Mouse (Mus musculus) MEL (cell line): ENCODE results near the gene Gcc2. TPM values are rescaled to one million over a fixed set of nuclear protein-coding genes. Genes with fewer than 3 reads are reported as not detected.

ENCODE experiments used
- DNase-seq: peaks from one replicate; pipeline ENCODE4 v3.0.0; 2011; ENCODE audit warnings: low read depth, low spot score
- H3K27ac ChIP-seq: 2 replicates; pipeline ENCODE4 v1.5.1; 2012; ENCODE audit warnings: low read depth, mild to moderate bottlenecking, control low read depth, low read length, moderate library complexity; ENCODE audit not compliant: control insufficient read depth
- H3K27me3 ChIP-seq, 2 experiments: fragments of 150-350 bp in 1 of 2; sonication (generic) in 1 of 2; 2 replicates each; pipeline ENCODE4 v1.6.1; 2012; ENCODE audit warnings: low read length in 2 of 2, mild to moderate bottlenecking in 2 of 2, improper control_type of control experiment in 1 of 2, moderate library complexity in 1 of 2; ENCODE audit not compliant: insufficient read depth in 2 of 2, control insufficient read depth in 1 of 2
- H3K36me3 ChIP-seq, 2 experiments: 2 replicates each; pipeline ENCODE4 v1.6.1; 2012 to 2014; ENCODE audit warnings: low read length in 2 of 2, improper control_type of control experiment in 1 of 2, inconsistent platforms in 1 of 2, mild to moderate bottlenecking in 1 of 2; ENCODE audit not compliant: insufficient read depth in 2 of 2, control insufficient read depth in 1 of 2
- H3K4me1 ChIP-seq, 2 experiments: fragments of 150-350 bp in 1 of 2; sonication (generic) in 1 of 2; 2 replicates each; pipeline ENCODE4 v1.6.1; 2012; ENCODE audit warnings: low read length in 2 of 2, improper control_type of control experiment in 1 of 2, mild to moderate bottlenecking in 1 of 2; ENCODE audit not compliant: insufficient read depth in 2 of 2, control insufficient read depth in 1 of 2
- H3K4me3 ChIP-seq, 2 experiments: fragments of 150-350 bp in 1 of 2; sonication (generic) in 1 of 2; 2 replicates each; pipeline ENCODE4 v1.5.1; 2012; ENCODE audit warnings: low read depth in 2 of 2, low read length in 2 of 2, mild to moderate bottlenecking in 2 of 2, moderate library complexity in 2 of 2, control low read depth in 1 of 2, improper control_type of control experiment in 1 of 2; ENCODE audit not compliant: control insufficient read depth in 1 of 2, insufficient read depth in 1 of 2
- H3K79me2 ChIP-seq: 2 replicates; pipeline ENCODE4 v1.6.1; 2012; ENCODE audit warnings: mild to moderate bottlenecking, low read length, moderate library complexity; ENCODE audit not compliant: control insufficient read depth, poor library complexity, insufficient read depth
- H3K9ac ChIP-seq: 2 replicates; pipeline ENCODE4 v1.6.1; 2012; ENCODE audit warnings: low read depth, mild to moderate bottlenecking, control low read depth, low read length, moderate library complexity; ENCODE audit not compliant: control insufficient read depth, poor library complexity, severe bottlenecking
- H3K9me3 ChIP-seq: fragments of 150-350 bp; sonication (generic); replicated peaks from 2 replicates; pipeline ENCODE4 v1.6.1; 2012; ENCODE audit warnings: mild to moderate bottlenecking, low read length, improper control_type of control experiment, moderate library complexity; ENCODE audit not compliant: insufficient read depth
- BHLHE40 ChIP-seq: IDR thresholded peaks from 2 replicates; pipeline ENCODE4 v1.6.1; 2012; ENCODE audit warnings: low read depth, mild to moderate bottlenecking, inconsistent platforms, low read length, improper control_type of control experiment, borderline replicate concordance
- CTCF ChIP-seq, 3 experiments: IDR thresholded peaks in 2 of 3; conservative IDR thresholded peaks in 1 of 3; 2 replicates each; pipeline ENCODE4 v1.5.1; 2011 to 2012; ENCODE audit warnings: low read length in 3 of 3, low read depth in 2 of 3, mild to moderate bottlenecking in 2 of 3, improper control_type of control experiment in 1 of 3, inconsistent platforms in 1 of 3, mixed read lengths in 1 of 3, moderate library complexity in 1 of 3; ENCODE audit not compliant: control insufficient read depth in 1 of 3, insufficient read depth in 1 of 3, poor library complexity in 1 of 3, severe bottlenecking in 1 of 3
- E2F4 ChIP-seq: IDR thresholded peaks from 2 replicates; pipeline ENCODE4 v1.6.1; 2011; ENCODE audit warnings: low read depth, low read length, improper control_type of control experiment, borderline replicate concordance
- GABPA ChIP-seq: IDR thresholded peaks from 2 replicates; pipeline ENCODE4 v1.6.1; 2012; ENCODE audit warnings: low read depth, mild to moderate bottlenecking, inconsistent platforms, low read length, improper control_type of control experiment, moderate library complexity
- GATA1 ChIP-seq: IDR thresholded peaks from 2 replicates; pipeline ENCODE4 v1.6.1; 2011; ENCODE audit warnings: low read depth, low read length, improper control_type of control experiment
- MAFK ChIP-seq: IDR thresholded peaks from 2 replicates; pipeline ENCODE4 v1.6.1; 2011; ENCODE audit warnings: low read depth, mild to moderate bottlenecking, low read length, improper control_type of control experiment, borderline replicate concordance
- MAX ChIP-seq: IDR thresholded peaks from 2 replicates; pipeline ENCODE4 v1.6.1; 2011; ENCODE audit warnings: low read length, improper control_type of control experiment
- MAZ ChIP-seq: IDR thresholded peaks from 2 replicates; pipeline ENCODE4 v1.6.1; 2012; ENCODE audit warnings: low read depth, mild to moderate bottlenecking, inconsistent platforms, low read length, improper control_type of control experiment
- MXI1 ChIP-seq: IDR thresholded peaks from 2 replicates; pipeline ENCODE4 v1.6.1; 2011; ENCODE audit warnings: mild to moderate bottlenecking, low read depth, low read length, improper control_type of control experiment
- MYB ChIP-seq: IDR thresholded peaks from 2 replicates; pipeline ENCODE4 v1.6.1; 2011; ENCODE audit warnings: mild to moderate bottlenecking, low read depth, low read length, improper control_type of control experiment
- RAD21 ChIP-seq: IDR thresholded peaks from 2 replicates; pipeline ENCODE4 v1.6.1; 2011; ENCODE audit warnings: mild to moderate bottlenecking, low read depth, low read length, improper control_type of control experiment
- RCOR1 ChIP-seq: IDR thresholded peaks from 2 replicates; pipeline ENCODE4 v1.6.1; 2012; ENCODE audit warnings: low read depth, mild to moderate bottlenecking, inconsistent platforms, low read length, improper control_type of control experiment
- SMC3 ChIP-seq: IDR thresholded peaks from 2 replicates; pipeline ENCODE4 v1.6.1; 2011; ENCODE audit warnings: low read depth, low read length, improper control_type of control experiment
- USF1 ChIP-seq: IDR thresholded peaks from 2 replicates; pipeline ENCODE4 v1.6.1; 2014; ENCODE audit warnings: low read depth, mild to moderate bottlenecking, inconsistent platforms, low read length, improper control_type of control experiment, moderate library complexity
- ZNF384 ChIP-seq: IDR thresholded peaks from 2 replicates; pipeline ENCODE4 v1.6.1; 2012; ENCODE audit warnings: low read depth, mild to moderate bottlenecking, inconsistent platforms, low read length, improper control_type of control experiment
- polyA plus RNA-seq, 2 experiments: library from polyadenylated mRNA; stranded (reverse) in 1 of 2; unstranded in 1 of 2; fragments of >175 nt in 1 of 2; fragments of >200 nt in 1 of 2; gene quantifications; 2 replicates each; pipeline versions ENCODE4 v1.2.1 to v1.2.4; 2012; ENCODE audit warnings: low replicate concordance in 2 of 2, low read depth in 1 of 2; ENCODE audit not compliant: insufficient read length in 2 of 2, insufficient read depth in 1 of 2, missing spikeins in 1 of 2
- total RNA-seq: library from RNA; depleted of rRNA; stranded (reverse); fragments of 300-350 nt; gene quantifications from 2 replicates; pipeline ENCODE4 v1.2.3, GENCODE M21; 2012

The Gcc2 gene
- total and polyA plus RNA-seq, 3 experiments, result 14.4 to 18.0 TPM; not detected in 1

DNA sequence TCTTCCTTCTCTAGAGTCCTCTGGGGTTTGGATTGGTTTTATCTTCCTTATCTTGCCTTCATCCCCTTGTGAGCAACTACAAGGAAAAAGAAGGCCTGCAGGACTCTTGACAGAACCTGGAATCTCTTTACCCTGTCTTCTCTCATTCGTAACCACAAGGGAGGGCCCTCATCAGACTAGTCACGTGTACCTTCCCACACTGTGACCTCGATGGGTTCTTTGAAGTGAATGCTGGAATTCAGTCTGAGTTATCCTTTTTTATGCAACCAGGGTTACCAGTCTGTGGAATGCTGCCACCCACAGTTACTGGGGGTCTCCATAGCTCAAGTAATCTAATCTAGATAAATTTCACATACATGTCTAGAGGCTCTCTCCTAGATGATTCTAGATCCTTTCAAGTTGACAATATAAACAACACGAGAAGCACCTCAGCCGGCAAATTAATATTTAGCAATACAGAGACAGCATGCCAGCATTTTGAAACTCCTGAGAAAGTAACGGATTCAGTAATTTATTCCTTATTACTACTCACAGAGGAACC lies 592 bp upstream of the Gcc2 start:
- Histone ChIP-seq H3K27me3 (0 out of 4 replicates have a peak, but pooled peaks cover 0 to 1% of the 10 kb centered on the region in 2 experiments), H3K4me3 (peak overlapping the region; percentile 59 to 93), H3K27ac (no peak overlapping the region), H3K4me1 (peaks cover 0 to 4% of the 10 kb centered on the region in 2 experiments; a peak in 2 of 4 replicates), H3K36me3 (peaks cover 0 to 13% of the 10 kb centered on the region in 2 experiments; a peak in 2 of 4 replicates), H3K9me3 (no peaks in the 10 kb centered on the region), H3K79me2 (peaks cover 2% of the 10 kb centered on the region), H3K9ac (peak overlapping the region; percentile 66)
- TF ChIP-seq MAFK (no peak), MYB (no peak), USF1 (peak; percentile 85), GABPA (no peak), BHLHE40 (peak; percentile 51; the same call in 1 of the 2 replicates), GATA1 (0 out of 2 replicates have a peak, but pooled peaks have one; percentile 11), RCOR1 (no peak)
- DNase-seq, result peak; percentile 48

DNA sequence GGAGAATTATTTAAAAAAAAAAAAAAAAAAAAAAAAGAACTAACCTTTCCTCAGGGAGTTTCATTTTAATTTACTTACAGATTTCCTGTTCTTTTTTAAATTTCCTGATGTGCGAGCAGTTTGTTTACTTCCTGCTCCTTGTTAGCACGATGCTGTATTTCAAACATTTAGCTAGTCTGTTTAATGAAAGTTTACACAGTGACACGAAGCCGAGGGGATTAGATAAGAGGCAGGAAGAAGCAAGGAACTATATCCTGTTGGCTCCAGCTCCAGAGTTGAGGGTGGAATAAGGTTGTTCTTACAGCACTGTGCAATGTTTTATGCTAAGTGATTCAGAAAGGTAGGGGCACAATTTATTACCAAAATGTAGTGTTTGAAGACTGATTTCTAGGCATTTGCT lies 657 bp downstream of the Gcc2 start:
- peak; percentile 50 for DNase-seq
- peak overlapping the region; percentile 80 for H3K9ac ChIP-seq

DNA sequence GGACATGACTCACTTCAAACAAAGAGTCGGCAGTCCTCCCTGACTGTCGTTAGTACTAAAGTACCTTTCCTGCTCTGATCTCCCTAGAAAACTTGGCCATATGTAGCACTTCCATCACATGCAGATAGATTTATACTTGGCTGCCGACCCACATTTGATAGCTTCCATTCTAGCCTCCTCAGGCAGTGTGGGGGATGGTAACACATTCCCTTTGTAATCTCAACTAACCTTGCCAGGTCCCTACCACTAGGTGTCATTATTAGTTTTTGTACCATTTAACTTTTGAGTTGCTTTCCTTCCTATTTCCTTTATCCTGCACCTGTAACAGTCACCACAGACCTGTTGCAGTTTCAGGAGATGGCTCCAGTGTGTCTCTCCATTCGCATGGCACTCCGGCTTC lies 3.2 kb downstream of the Gcc2 start:
- Histone ChIP-seq H3K79me2 (peaks cover 2% of the 10 kb centered on the region), H3K27me3 (no peaks in the 10 kb centered on the region), H3K4me3 (no peak overlapping the region), H3K9ac (no peak overlapping the region), H3K9me3 (no peaks in the 10 kb centered on the region), H3K36me3 (peaks cover 6 to 13% of the 10 kb centered on the region in 2 experiments), H3K27ac (no peak overlapping the region), H3K4me1 (peaks cover 0 to 4% of the 10 kb centered on the region in 2 experiments; a peak in 2 of 4 replicates)
- no peak for TF ChIP-seq MAX
- peak; percentile 35 for TF ChIP-seq RAD21
- TF ChIP-seq SMC3, result peak; percentile 34; the same call in 1 of the 2 replicates
- TF ChIP-seq CTCF (IDR thresholded peaks at IDR 0.05 in 2 of 3, conservative IDR thresholded peaks at IDR 0.05 in 1 of 3; ENCODE audit: control insufficient read depth in 1 of 3, insufficient read depth in 1 of 3, low read depth in 2 of 3, low read length in 3 of 3, poor library complexity in 1 of 3, severe bottlenecking in 1 of 3), result peak in 2 of 3 experiments; percentile 20 to 50; a peak in 4 of 6 replicates
- DNase-seq, result peak; percentile 30

More for the DNA sequence above, 657 bp downstream of the Gcc2 start:
- no peak overlapping the region for H3K27ac ChIP-seq
- H3K4me1 ChIP-seq, result peaks cover 0 to 4% of the 10 kb centered on the region in 2 experiments; a peak in 2 of 4 replicates
- peaks cover 0 to 13% of the 10 kb centered on the region in 2 experiments; a peak in 2 of 4 replicates for H3K36me3 ChIP-seq
- no peaks in the 10 kb centered on the region for H3K27me3 ChIP-seq
- H3K79me2 ChIP-seq, result peaks cover 2% of the 10 kb centered on the region
- peak overlapping the region; percentile 59 to 93 for H3K4me3 ChIP-seq
- no peaks in the 10 kb centered on the region for H3K9me3 ChIP-seq
- TF ChIP-seq E2F4 (no peak), MXI1 (0 out of 2 replicates have a peak, but pooled peaks have one; percentile 19), MAZ (no peak), GATA1 (peak; percentile 48), ZNF384 (0 out of 2 replicates have a peak, but pooled peaks have one; percentile 22)
